Mouse (Mus musculus): ENCODE measurements around the gene Uevld. TPM values are rescaled to one million over a fixed set of nuclear protein-coding genes. Genes with fewer than 3 reads are reported as not detected.

The Uevld gene
- 9.2 and 12.0 TPM in 2 replicates for polyA plus RNA-seq (2012; rRNA removed)

GRCm38 (mm10) chr7:46957831-46958691, at the start of gene Uevld:
Gene Uevld, minus strand, starts transcription at chr7:46958527.

GRCm38 (mm10) chr7:46983280-46983679, 25.0 kb upstream of the Uevld start, which contains the start of gene Gm9999:
Gene Gm9999, plus strand, starts transcription at chr7:46983580.

GRCm38 (mm10) chr7:46919551-46920176, 38.7 kb downstream of the Uevld start, which contains the start of gene Tsg101:
Gene Tsg101, minus strand, starts transcription at chr7:46919969.

Other genes starting within 250 kb of the Uevld start
- 24.6 and 25.0 TPM in 2 replicates for gene Saal1, start 247.8 kb downstream of the Uevld start, polyA plus RNA-seq (2012; rRNA removed)
- gene Saa3, start 242.8 kb downstream of the Uevld start, polyA plus RNA-seq (2012; rRNA removed): 0.28 and 0.31 TPM in 2 replicates
- gene Saa4, start 225.9 kb downstream of the Uevld start, polyA plus RNA-seq (2012; rRNA removed): 0.26 and 0.42 TPM in 2 replicates
- gene Saa1, start 215.5 kb downstream of the Uevld start, polyA plus RNA-seq (2012; rRNA removed): 0.28 and 1.0 TPM in 2 replicates
- gene Saa2, start 206.7 kb downstream of the Uevld start, polyA plus RNA-seq (2012; rRNA removed): 0.58 TPM in 1 of 2 replicates, not detected in the other
- 28.9 and 42.9 TPM in 2 replicates for gene Hps5, start 162.5 kb downstream of the Uevld start, polyA plus RNA-seq (2012; rRNA removed)
- 32.4 and 40.5 TPM in 2 replicates for gene Gtf2h1, start 162.4 kb downstream of the Uevld start, polyA plus RNA-seq (2012; rRNA removed)
- 626 and 776 TPM in 2 replicates for gene Ldha, start 117.1 kb downstream of the Uevld start, polyA plus RNA-seq (2012; rRNA removed)
- gene Ldhc, start 97.3 kb downstream of the Uevld start, polyA plus RNA-seq (2012; rRNA removed): 0.05 and 0.07 TPM in 2 replicates
- gene Tsg101, start 38.6 kb downstream of the Uevld start, polyA plus RNA-seq (2012; rRNA removed): 104 and 163 TPM in 2 replicates
- not detected in 2 replicates for gene Gm9999, start 25.1 kb upstream of the Uevld start, polyA plus RNA-seq (2012; rRNA removed)
- 6.8 and 8.6 TPM in 2 replicates for gene Spty2d1, start 49.9 kb upstream of the Uevld start, polyA plus RNA-seq (2012; rRNA removed)
- 7.8 and 11.0 TPM in 2 replicates for gene Tmem86a, start 92.1 kb upstream of the Uevld start, polyA plus RNA-seq (2012; rRNA removed)
- gene Ptpn5, start 175.2 kb upstream of the Uevld start, polyA plus RNA-seq (2012; rRNA removed): 23.2 and 24.5 TPM in 2 replicates
- gene Mrgpra6, start 246.4 kb upstream of the Uevld start, polyA plus RNA-seq (2012; rRNA removed): not detected in 2 replicates

All from central nervous system, embryonic 11.5 days (tissue).